Mouse (Mus musculus): ENCODE results near the gene Thada. TPM values are rescaled to one million over a fixed set of nuclear protein-coding genes. Genes with fewer than 3 reads are reported as not detected.

The Thada gene
- total and polyA plus RNA-seq, 3 experiments, result 17.3 to 26.7 (median 22.2) TPM

- no peak overlapping the region for H3K9ac ChIP-seq (ENCODE audit: insufficient read depth, low read depth)
- DNase-seq (ENCODE audit: extremely low read depth), result no peak
- H3K4me3 ChIP-seq (replicated peaks in 1 of 3; ENCODE audit: low read depth in 2 of 3, low read length in 2 of 3, poor library complexity in 1 of 3), result no peak overlapping the region
- peaks cover 0 to 8% of the 10 kb centered on the region in 2 experiments; a peak in 2 of 4 replicates for H3K4me1 ChIP-seq (ENCODE audit: control insufficient read depth in 1 of 2, insufficient read depth in 2 of 2)
- H3K27ac ChIP-seq (ENCODE audit: insufficient read depth, low read depth), result no peak overlapping the region
- in situ Hi-C loops (cut with MboI; ENCODE audit: low pct_ligation_motif_present, low pct_unique_long_range_greater_than_20kb, low sequenced_read_pairs), result no loop called here
- TF ChIP-seq EP300 (IDR thresholded peaks at IDR 0.05; ENCODE audit: low read length) (no peak), GABPA (IDR thresholded peaks at IDR 0.05; ENCODE audit: insufficient replicate concordance, low read depth, low read length) (no peak)
- dilution Hi-C loops (cut with MboI; ENCODE audit: extremely low pct_ligation_motif_present, extremely low pct_unique_long_range_greater_than_20kb, low sequenced_read_pairs), result no loop called here
- H3K4me2 ChIP-seq (ENCODE audit: insufficient read depth, low read depth, poor library complexity, severe bottlenecking), result no peak overlapping the region
- no peaks in the 10 kb centered on the region for H3K79me2 ChIP-seq (replicated peaks; ENCODE audit: control insufficient read depth, extremely low read depth, insufficient read depth, poor library complexity, severe bottlenecking)
- H3K36me3 ChIP-seq (replicated peaks in 1 of 2; ENCODE audit: control insufficient read depth in 1 of 2, insufficient read depth in 1 of 2, low read length in 1 of 2), result peaks cover 19 to 72% of the 10 kb centered on the region in 2 experiments
- no peaks in the 10 kb centered on the region for H3K9me3 ChIP-seq (replicated peaks; ENCODE audit: low read length)
- H3K27me3 ChIP-seq (replicated peaks), result no peaks in the 10 kb centered on the region
Observed at GRCm38 (mm10) chr17:84272557-84273261, 193.3 kb downstream of the Thada start.

DNA sequence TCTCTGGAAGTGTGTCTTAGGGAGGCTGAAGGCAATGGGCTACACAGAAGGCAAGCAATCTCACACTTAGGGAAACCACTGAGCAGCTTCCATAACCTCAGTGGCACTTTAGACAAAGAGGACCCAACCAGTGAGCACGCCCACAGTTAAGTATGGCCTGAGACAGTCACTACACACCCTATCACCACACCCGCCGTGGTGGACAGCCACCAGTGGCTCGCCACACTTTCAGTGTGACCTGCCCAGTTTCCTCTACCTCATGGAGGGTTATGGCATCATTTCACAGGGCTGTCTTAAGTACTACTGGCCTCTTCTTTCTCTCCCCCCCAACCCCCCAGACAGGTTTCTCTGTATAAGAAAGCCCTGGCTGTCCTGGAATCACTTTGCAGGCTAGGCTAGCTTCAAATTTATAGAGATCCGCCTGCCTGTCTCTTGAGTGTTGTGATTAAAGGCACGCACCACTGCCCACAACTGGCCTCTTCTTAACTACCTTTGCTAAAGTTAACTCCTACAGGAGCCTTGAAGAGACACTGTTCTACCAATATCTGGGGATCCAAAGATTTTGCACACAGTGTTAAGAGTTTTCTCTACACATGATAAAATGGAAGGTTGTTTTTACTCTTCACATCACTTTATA, 194.3 kb downstream of the Thada start:
- Histone ChIP-seq H3K9me3 (replicated peaks; ENCODE audit: low read length) (no peaks in the 10 kb centered on the region), H3K27ac (ENCODE audit: insufficient read depth, low read depth) (no peak overlapping the region), H3K36me3 (replicated peaks in 1 of 2; ENCODE audit: control insufficient read depth in 1 of 2, insufficient read depth in 1 of 2, low read length in 1 of 2) (peaks cover 19 to 68% of the 10 kb centered on the region in 2 experiments), H3K79me2 (replicated peaks; ENCODE audit: control insufficient read depth, extremely low read depth, insufficient read depth, poor library complexity, severe bottlenecking) (no peaks in the 10 kb centered on the region), H3K4me1 (ENCODE audit: control insufficient read depth in 1 of 2, insufficient read depth in 2 of 2) (peaks cover 0 to 11% of the 10 kb centered on the region in 2 experiments; a peak in 2 of 4 replicates), H3K4me3 (replicated peaks in 1 of 3; ENCODE audit: low read depth in 2 of 3, low read length in 2 of 3, poor library complexity in 1 of 3) (no peak overlapping the region), H3K27me3 (replicated peaks) (no peaks in the 10 kb centered on the region), H3K4me2 (ENCODE audit: insufficient read depth, low read depth, poor library complexity, severe bottlenecking) (no peak overlapping the region), H3K9ac (ENCODE audit: insufficient read depth, low read depth) (no peak overlapping the region)
- DNase-seq (ENCODE audit: extremely low read depth), result no peak
- dilution Hi-C loops (cut with MboI; ENCODE audit: extremely low pct_ligation_motif_present, extremely low pct_unique_long_range_greater_than_20kb, low sequenced_read_pairs), result no loop called here
- in situ Hi-C loops (cut with MboI; ENCODE audit: low pct_ligation_motif_present, low pct_unique_long_range_greater_than_20kb, low sequenced_read_pairs), result no loop called here
- TF ChIP-seq CTCF (conservative IDR thresholded peaks at IDR 0.05 in 1 of 2, IDR thresholded peaks at IDR 0.05 in 1 of 2; ENCODE audit: low read depth in 2 of 2, low read length in 2 of 2), result no peak
- TF ChIP-seq POLR2AphosphoS2 (IDR thresholded peaks at IDR 0.05; ENCODE audit: low read depth, low read length), result no peak
- TF ChIP-seq ELF1 (IDR thresholded peaks at IDR 0.05; ENCODE audit: low read depth, low read length), result no peak
- TF ChIP-seq GABPA (IDR thresholded peaks at IDR 0.05; ENCODE audit: insufficient replicate concordance, low read depth, low read length), result no peak
- no peak for TF ChIP-seq ZKSCAN1 (IDR thresholded peaks at IDR 0.05; ENCODE audit: borderline replicate concordance, low read depth, low read length)

DNA sequence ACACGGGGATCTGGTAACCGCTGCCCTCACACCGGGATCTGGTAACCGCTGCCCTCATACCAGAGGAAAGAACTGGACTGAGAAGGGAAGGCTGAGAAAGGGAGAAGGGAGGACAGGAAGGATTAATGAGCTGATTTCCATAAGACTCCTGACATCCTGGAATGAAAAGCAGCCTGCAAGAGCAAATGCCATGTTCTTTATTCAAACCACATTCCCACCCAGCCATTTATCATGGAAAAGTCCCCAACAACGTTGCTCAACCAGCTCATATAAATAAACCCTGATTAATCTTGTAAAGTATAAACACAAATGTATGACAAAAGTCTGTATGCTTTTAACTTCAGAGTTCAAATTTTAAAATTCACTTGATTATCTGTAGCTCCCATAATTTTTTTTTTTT, 196.3 kb downstream of the Thada start:
- no peaks in the 10 kb centered on the region for H3K27me3 ChIP-seq (replicated peaks)
- in situ Hi-C loops (cut with MboI; ENCODE audit: low pct_ligation_motif_present, low pct_unique_long_range_greater_than_20kb, low sequenced_read_pairs) (no loop called here), dilution Hi-C loops (cut with MboI; ENCODE audit: extremely low pct_ligation_motif_present, extremely low pct_unique_long_range_greater_than_20kb, low sequenced_read_pairs) (no loop called here)
- no peak overlapping the region for H3K27ac ChIP-seq (ENCODE audit: insufficient read depth, low read depth)
- H3K9ac ChIP-seq (ENCODE audit: insufficient read depth, low read depth), result no peak overlapping the region
- no peak for DNase-seq (ENCODE audit: extremely low read depth)
- no peak for TF ChIP-seq HCFC1 (IDR thresholded peaks at IDR 0.05; ENCODE audit: low read depth, low read length)
- TF ChIP-seq GABPA (IDR thresholded peaks at IDR 0.05; ENCODE audit: insufficient replicate concordance, low read depth, low read length), result no peak
- no peak for TF ChIP-seq POLR2A (IDR thresholded peaks at IDR 0.05; ENCODE audit: low read depth, low read length)
- no peak for TF ChIP-seq E2F4 (IDR thresholded peaks at IDR 0.05; ENCODE audit: insufficient replicate concordance, low read depth, low read length)
- TF ChIP-seq PAX5 (IDR thresholded peaks at IDR 0.05; ENCODE audit: low read length), result no peak
- no peak for TF ChIP-seq CHD1 (IDR thresholded peaks at IDR 0.05; ENCODE audit: low read depth, low read length)
- TF ChIP-seq MEF2A (IDR thresholded peaks at IDR 0.05; ENCODE audit: borderline replicate concordance, low read depth, low read length), result no peak
- no peak for TF ChIP-seq BHLHE40 (IDR thresholded peaks at IDR 0.05; ENCODE audit: low read depth, low read length)
- no peak for TF ChIP-seq MYC (IDR thresholded peaks at IDR 0.05; ENCODE audit: low read depth, low read length)
- TF ChIP-seq IRF4 (IDR thresholded peaks at IDR 0.05; ENCODE audit: low read depth, low read length), result no peak
- no peak for TF ChIP-seq JUND (conservative IDR thresholded peaks at IDR 0.05; ENCODE audit: low read depth, low read length)
- peaks cover 0 to 18% of the 10 kb centered on the region in 2 experiments; a peak in 2 of 4 replicates for H3K4me1 ChIP-seq (ENCODE audit: control insufficient read depth in 1 of 2, insufficient read depth in 2 of 2)
- H3K4me2 ChIP-seq (ENCODE audit: insufficient read depth, low read depth, poor library complexity, severe bottlenecking), result no peak overlapping the region
- no peak overlapping the region for H3K4me3 ChIP-seq (replicated peaks in 1 of 3; ENCODE audit: low read depth in 2 of 3, low read length in 2 of 3, poor library complexity in 1 of 3)
- H3K36me3 ChIP-seq (replicated peaks in 1 of 2; ENCODE audit: control insufficient read depth in 1 of 2, insufficient read depth in 1 of 2, low read length in 1 of 2), result peaks cover 19 to 71% of the 10 kb centered on the region in 2 experiments
- H3K9me3 ChIP-seq (replicated peaks; ENCODE audit: low read length), result no peaks in the 10 kb centered on the region
- no peaks in the 10 kb centered on the region for H3K79me2 ChIP-seq (replicated peaks; ENCODE audit: control insufficient read depth, extremely low read depth, insufficient read depth, poor library complexity, severe bottlenecking)

Measured in CH12.LX (cell line).